Mouse (Mus musculus): ENCODE data around the gene Abca5. TPM values are rescaled to one million over a fixed set of nuclear protein-coding genes. Genes with fewer than 3 reads are reported as not detected.

Abca5 gene
- polyA plus RNA-seq (2016; fragmentation: Nextera tagmentation; extraction: Ambion mirVana), result 5.7 and 5.8 TPM in 2 replicates

GRCm38 (mm10) chr11:110337289-110338245 is at the start of gene Abca5:
TSS of gene Abca5 (minus strand) at chr11:110337716.
- H3K9ac ChIP-seq, result peak within 1 kb of the TSS; percentile 64
- no peaks in the 10 kb centered on the region for H3K36me3 ChIP-seq
- peak within 1 kb of the TSS; percentile 78 for H3K4me2 ChIP-seq (replicated peaks)
- peak within 1 kb of the TSS; percentile 74 for H3K4me3 ChIP-seq
- H3K27ac ChIP-seq, result no peak within 1 kb of the TSS
- no peaks in the 10 kb centered on the region for H3K4me1 ChIP-seq
- no peaks in the 10 kb centered on the region for H3K9me3 ChIP-seq
- peak; percentile 94 for ATAC-seq (ENCODE audit: low FRiP score, low read depth)
- H3K27me3 ChIP-seq (replicated peaks), result no peaks in the 10 kb centered on the region
- under 1% methylated on average over 95 of the region's 95 CpGs for WGBS

GRCm38 (mm10) chr11:110385487-110385886 is 48.0 kb upstream of the Abca5 start:
- Histone ChIP-seq H3K27me3 (replicated peaks) (no peaks in the 10 kb centered on the region), H3K27ac (no peak overlapping the region), H3K36me3 (no peaks in the 10 kb centered on the region), H3K9ac (no peak overlapping the region), H3K4me2 (replicated peaks) (no peak overlapping the region), H3K4me1 (no peaks in the 10 kb centered on the region), H3K4me3 (no peak overlapping the region), H3K9me3 (no peaks in the 10 kb centered on the region)
- ATAC-seq (ENCODE audit: low FRiP score, low read depth), result no peak
- WGBS, result 79% methylated on average over 2 of the region's 2 CpGs

- H3K9ac ChIP-seq, result no peak overlapping the region
- 40% methylated on average over 15 of the region's 15 CpGs for WGBS
- ATAC-seq (ENCODE audit: low FRiP score, low read depth), result no peak
These were observed 42.8 kb upstream of the Abca5 start for GRCm38 (mm10) chr11:110380310-110380668.

DNA sequence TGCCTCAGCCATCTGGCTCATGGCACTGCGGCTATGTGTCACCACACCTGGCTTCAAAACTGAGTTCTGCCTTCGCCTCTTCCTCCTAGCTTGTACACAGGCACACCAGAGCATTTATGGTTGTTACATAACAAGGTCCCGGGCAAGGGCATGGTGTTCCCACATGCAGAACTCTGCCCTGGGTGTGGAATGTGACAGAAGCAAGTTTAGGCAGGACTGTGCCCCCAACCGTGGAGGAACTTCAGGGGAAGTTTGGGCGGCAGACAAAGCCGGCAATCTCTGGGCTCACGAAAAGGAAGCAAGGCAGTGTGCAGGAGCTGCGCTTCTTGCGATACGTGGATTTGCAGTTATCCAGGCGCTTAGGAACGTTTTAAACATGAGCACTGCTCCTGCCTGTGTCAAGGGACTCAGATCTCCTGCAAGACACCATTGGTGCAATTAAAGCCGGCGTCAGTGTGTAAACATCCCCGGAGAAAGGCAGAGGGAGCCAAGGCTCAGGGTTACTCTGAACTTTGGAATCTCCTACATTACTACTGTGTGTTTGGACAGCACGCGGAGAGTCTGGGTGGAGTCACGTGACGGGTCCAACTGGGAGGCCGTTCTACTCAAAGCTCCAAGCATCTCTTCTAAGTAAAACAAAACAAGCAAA is 42.3 kb upstream of the Abca5 start:
- H3K4me3 ChIP-seq, result peak overlapping the region; percentile 24
- no peaks in the 10 kb centered on the region for H3K36me3 ChIP-seq
- H3K4me1 ChIP-seq, result no peaks in the 10 kb centered on the region
- WGBS, result 15% methylated on average over 20 of the region's 20 CpGs
- no peak overlapping the region for H3K9ac ChIP-seq
- no peaks in the 10 kb centered on the region for H3K27me3 ChIP-seq (replicated peaks)
- ATAC-seq (ENCODE audit: low FRiP score, low read depth), result peak; percentile 48; the same call in 1 of the 2 replicates
- no peak overlapping the region for H3K27ac ChIP-seq
- H3K9me3 ChIP-seq, result no peaks in the 10 kb centered on the region
- peak overlapping the region; percentile 59 for H3K4me2 ChIP-seq (replicated peaks)

More at GRCm38 (mm10) chr11:110380310-110380668, 42.8 kb upstream of the Abca5 start:
- H3K4me2 ChIP-seq (replicated peaks), result peak overlapping the region; percentile 59
- H3K9me3 ChIP-seq, result no peaks in the 10 kb centered on the region
- H3K4me1 ChIP-seq, result no peaks in the 10 kb centered on the region
- no peaks in the 10 kb centered on the region for H3K27me3 ChIP-seq (replicated peaks)
- H3K36me3 ChIP-seq, result no peaks in the 10 kb centered on the region
- peak overlapping the region; percentile 24 for H3K4me3 ChIP-seq
- H3K27ac ChIP-seq, result no peak overlapping the region

DNA sequence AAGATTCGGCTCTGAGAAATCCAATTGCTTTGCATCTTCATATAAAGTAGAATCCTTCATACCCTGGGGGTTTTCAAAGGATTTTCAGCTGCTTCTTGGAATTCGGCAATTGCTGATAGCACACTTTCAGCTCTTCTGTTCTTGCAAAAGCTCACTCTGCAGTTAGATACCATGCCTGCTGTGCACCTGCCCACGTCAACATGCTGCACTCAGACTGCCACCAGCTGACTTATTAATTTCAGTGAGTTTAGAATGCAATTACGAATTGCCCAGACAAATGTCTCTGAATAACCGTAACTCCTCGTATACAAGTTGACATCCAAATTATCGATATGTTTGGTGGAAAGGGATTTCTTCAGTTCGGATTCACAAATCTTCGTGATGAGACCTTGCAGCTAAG is 36.5 kb upstream of the Abca5 start:
- Histone ChIP-seq H3K27ac (no peak overlapping the region), H3K4me1 (no peaks in the 10 kb centered on the region), H3K9ac (no peak overlapping the region), H3K36me3 (no peaks in the 10 kb centered on the region), H3K4me3 (no peak overlapping the region), H3K4me2 (replicated peaks) (no peak overlapping the region), H3K9me3 (no peaks in the 10 kb centered on the region), H3K27me3 (replicated peaks) (no peaks in the 10 kb centered on the region)
- no peak for ATAC-seq (ENCODE audit: low FRiP score, low read depth)
- 83% methylated on average over 9 of the region's 9 CpGs for WGBS

DNA sequence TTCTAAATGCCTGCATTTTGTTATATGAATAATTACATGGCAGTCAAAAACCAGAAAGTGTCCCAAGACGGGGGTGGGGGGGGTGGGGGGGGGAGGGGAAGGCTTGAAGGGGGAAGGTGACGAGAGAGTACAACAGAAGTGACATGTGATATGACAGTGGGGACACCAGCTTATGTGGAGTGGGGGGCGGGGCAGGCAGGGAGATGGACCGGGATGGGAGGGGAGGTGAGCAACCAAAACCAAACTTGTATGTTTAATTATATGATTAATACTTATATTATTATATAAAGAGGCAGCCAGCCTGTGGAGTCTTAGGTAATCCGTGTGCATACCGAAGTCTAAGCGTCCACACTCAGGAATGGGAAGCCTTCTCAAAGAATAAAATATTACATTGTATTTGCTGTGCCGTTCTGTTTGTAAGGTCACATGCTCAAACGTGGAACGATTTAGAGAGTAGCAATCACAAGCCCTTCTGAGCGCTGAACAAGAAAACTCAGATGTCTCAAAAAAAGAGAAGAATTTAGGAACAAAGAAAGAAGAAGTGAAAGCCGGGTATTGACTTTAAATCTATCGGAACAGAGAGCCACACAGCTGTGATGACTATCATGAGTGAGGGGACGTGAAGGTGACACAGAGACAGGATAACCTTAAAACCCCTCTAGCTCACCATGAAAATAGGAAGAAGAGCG is 34.9 kb upstream of the Abca5 start:
- Histone ChIP-seq H3K9ac (no peak overlapping the region), H3K4me1 (no peaks in the 10 kb centered on the region), H3K27ac (no peak overlapping the region), H3K9me3 (no peaks in the 10 kb centered on the region), H3K4me2 (replicated peaks) (no peak overlapping the region), H3K4me3 (no peak overlapping the region), H3K27me3 (replicated peaks) (no peaks in the 10 kb centered on the region), H3K36me3 (no peaks in the 10 kb centered on the region)
- ATAC-seq (ENCODE audit: low FRiP score, low read depth), result no peak
- 80% methylated on average over 15 of the region's 15 CpGs for WGBS

DNA sequence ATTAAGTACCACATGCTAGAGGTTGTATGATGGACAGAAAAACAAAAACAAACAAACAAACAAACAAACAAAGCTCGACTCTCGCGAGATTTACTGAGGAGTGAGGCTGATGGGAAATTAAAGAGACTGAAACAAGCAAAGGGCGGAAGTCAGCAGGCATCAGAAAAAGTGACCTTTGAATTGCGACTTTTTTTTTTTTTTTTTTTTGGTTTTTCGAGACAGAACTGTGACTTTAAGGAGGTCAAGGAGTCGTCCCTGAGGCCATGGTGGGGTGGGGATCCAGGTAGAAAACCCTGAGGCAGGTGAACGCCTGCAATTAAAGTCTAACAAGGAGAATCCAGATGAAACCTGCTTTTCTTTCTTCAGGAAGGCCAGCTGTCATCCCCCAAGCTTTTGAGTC is 34.3 kb upstream of the Abca5 start:
- WGBS, result 71% methylated on average over 8 of the region's 8 CpGs
- no peak overlapping the region for H3K27ac ChIP-seq
- H3K4me2 ChIP-seq (replicated peaks), result no peak overlapping the region
- no peaks in the 10 kb centered on the region for H3K9me3 ChIP-seq
- H3K4me1 ChIP-seq, result no peaks in the 10 kb centered on the region
- H3K9ac ChIP-seq, result no peak overlapping the region
- H3K27me3 ChIP-seq (replicated peaks), result no peaks in the 10 kb centered on the region
- H3K4me3 ChIP-seq, result no peak overlapping the region
- no peaks in the 10 kb centered on the region for H3K36me3 ChIP-seq
- ATAC-seq (ENCODE audit: low FRiP score, low read depth), result no peak

- peak overlapping the region; percentile 28 for H3K4me2 ChIP-seq (replicated peaks)
- no peak overlapping the region for H3K27ac ChIP-seq
- 14% methylated on average over 15 of the region's 15 CpGs for WGBS
- H3K4me1 ChIP-seq, result no peaks in the 10 kb centered on the region
- H3K9me3 ChIP-seq, result no peaks in the 10 kb centered on the region
- H3K9ac ChIP-seq, result no peak overlapping the region
- no peak overlapping the region for H3K4me3 ChIP-seq
- ATAC-seq (ENCODE audit: low FRiP score, low read depth), result no peak
- no peaks in the 10 kb centered on the region for H3K36me3 ChIP-seq
- H3K27me3 ChIP-seq (replicated peaks), result no peaks in the 10 kb centered on the region
These were observed 31.9 kb upstream of the Abca5 start for GRCm38 (mm10) chr11:110369312-110370019.

DNA sequence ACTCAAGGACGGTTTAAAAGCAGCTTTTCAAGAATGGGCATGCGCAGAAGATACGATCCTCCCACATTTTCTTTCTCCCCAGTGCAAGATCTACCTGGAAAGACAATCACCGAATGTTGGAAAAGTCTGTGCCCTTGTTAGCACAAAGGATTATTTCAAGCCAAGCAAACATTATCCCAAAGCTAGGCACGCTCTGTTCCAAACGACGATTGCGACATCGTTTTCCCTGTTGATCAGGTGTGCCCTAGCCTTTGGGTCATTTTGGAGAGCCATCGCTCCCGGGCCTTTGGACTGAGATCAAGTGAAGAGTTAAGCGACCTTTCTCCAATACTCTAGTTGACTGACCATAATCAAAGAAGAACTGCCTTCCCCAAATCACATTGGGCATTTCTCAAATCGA is 30.1 kb upstream of the Abca5 start:
- no peaks in the 10 kb centered on the region for H3K4me1 ChIP-seq

DNA sequence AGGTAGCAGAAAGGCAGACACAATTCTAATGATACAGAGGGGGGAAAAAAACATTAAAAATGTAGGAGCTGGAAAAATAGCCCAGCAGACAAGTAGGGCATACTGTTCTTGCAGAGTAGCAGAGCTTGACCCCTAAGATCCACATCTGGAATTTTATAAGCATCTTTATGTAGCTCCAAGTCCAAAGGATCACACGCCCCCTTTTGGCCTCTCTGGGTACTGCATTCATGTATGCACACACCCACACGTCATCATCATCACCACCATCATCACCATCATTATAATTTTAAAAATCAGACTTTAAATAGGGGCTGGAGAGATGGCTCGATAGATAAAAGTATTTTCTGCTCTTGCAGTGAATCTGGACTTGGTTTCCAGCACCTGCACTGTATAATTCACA is 29.4 kb upstream of the Abca5 start:
- Histone ChIP-seq H3K9me3 (no peaks in the 10 kb centered on the region), H3K36me3 (no peaks in the 10 kb centered on the region), H3K27ac (no peak overlapping the region), H3K4me2 (replicated peaks) (no peak overlapping the region), H3K4me1 (no peaks in the 10 kb centered on the region), H3K4me3 (no peak overlapping the region), H3K27me3 (replicated peaks) (no peaks in the 10 kb centered on the region), H3K9ac (no peak overlapping the region)
- 78% methylated on average over 3 of the region's 3 CpGs for WGBS
- ATAC-seq (ENCODE audit: low FRiP score, low read depth), result no peak

More for the DNA sequence above, 30.1 kb upstream of the Abca5 start:
- WGBS, result 94% methylated on average over 13 of the region's 13 CpGs
- H3K4me2 ChIP-seq (replicated peaks), result no peak overlapping the region
- H3K9me3 ChIP-seq, result no peaks in the 10 kb centered on the region
- H3K36me3 ChIP-seq, result no peaks in the 10 kb centered on the region
- no peak overlapping the region for H3K9ac ChIP-seq
- H3K27me3 ChIP-seq (replicated peaks), result no peaks in the 10 kb centered on the region
- no peak for ATAC-seq (ENCODE audit: low FRiP score, low read depth)
- no peak overlapping the region for H3K27ac ChIP-seq
- H3K4me3 ChIP-seq, result no peak overlapping the region

DNA sequence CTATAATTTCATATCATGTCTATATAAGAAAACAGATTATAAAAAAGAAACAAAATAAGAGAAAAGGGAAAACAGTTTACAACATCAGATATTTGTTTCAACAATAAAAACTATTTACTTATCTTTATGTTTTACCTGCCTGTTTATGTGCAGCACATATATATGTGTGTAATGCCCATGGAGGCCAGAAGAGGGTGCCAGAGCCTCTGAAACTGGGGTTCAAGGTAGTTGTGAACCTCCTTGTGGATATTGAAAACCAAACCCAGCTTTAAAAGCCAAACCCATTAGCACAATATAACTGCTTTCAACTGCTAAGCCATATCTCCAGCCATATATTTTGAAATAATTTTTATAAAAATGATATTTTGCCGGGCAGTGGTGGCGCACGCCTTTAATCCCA is 27.5 kb upstream of the Abca5 start:
- ATAC-seq (ENCODE audit: low FRiP score, low read depth), result no peak
- no peaks in the 10 kb centered on the region for H3K4me1 ChIP-seq
- 76% methylated on average over 3 of the region's 3 CpGs for WGBS
- no peaks in the 10 kb centered on the region for H3K27me3 ChIP-seq (replicated peaks)
- no peak overlapping the region for H3K27ac ChIP-seq
- H3K4me2 ChIP-seq (replicated peaks), result no peak overlapping the region
- H3K9me3 ChIP-seq, result no peaks in the 10 kb centered on the region
- no peak overlapping the region for H3K4me3 ChIP-seq
- H3K36me3 ChIP-seq, result no peaks in the 10 kb centered on the region
- H3K9ac ChIP-seq, result no peak overlapping the region
